Mouse (Mus musculus) hematopoietic stem cell, adult 5-6 weeks (primary cell): ENCODE data around the gene Prl3b1. TPM values are rescaled to one million over a fixed set of nuclear protein-coding genes. Genes with fewer than 3 reads are reported as not detected.

Experiments
- ATAC-seq, 2 experiments: fragments of 125-278 bp in 1 of 2; replicated peaks in 1 of 2; 2 replicates each; pipeline ENCODE4 v1.8.0; 2016 to 2017; ENCODE audit warnings: inconsistent platforms in 2 of 2, mild to moderate bottlenecking in 2 of 2, moderate number of reproducible peaks in 2 of 2, low read depth in 1 of 2, moderate TSS enrichment in 1 of 2; ENCODE audit not compliant: low FRiP score in 2 of 2, poor library complexity in 2 of 2, severe bottlenecking in 2 of 2, insufficient read depth in 1 of 2, low TSS enrichment in 1 of 2
- total RNA-seq: library from RNA; stranded (forward); fragments of 172-1452, 232-1000 nt; gene quantifications from 2 replicates; pipeline ENCODE4 v1.2.3, GENCODE M21; 2017

Prl3b1 gene
- not detected in 2 replicates for total RNA-seq

GRCm38 (mm10) chr13:27241547-27241946, at the start of gene Prl3b1:
TSS of gene Prl3b1 (plus strand) at chr13:27241847.
- ATAC-seq, result no peak

GRCm38 (mm10) chr13:27196359-27196758, 45.3 kb upstream of the Prl3b1 start, which contains the start of gene Prl3c1:
TSS of gene Prl3c1 (plus strand) at chr13:27196659.
- ATAC-seq, result no peak

GRCm38 (mm10) chr13:27259136-27259535, 17.5 kb downstream of the Prl3b1 start, which contains the start of gene Prl3a1:
TSS of gene Prl3a1 (plus strand) at chr13:27259436.
- no peak for ATAC-seq

Other genes starting within 250 kb of the Prl3b1 start
- gene Prl, start 184.3 kb upstream of the Prl3b1 start, total RNA-seq, result not detected in 2 replicates
- not detected in 2 replicates for gene Prl3d1, start 147.7 kb upstream of the Prl3b1 start, total RNA-seq
- gene Prl3d2, start 120.1 kb upstream of the Prl3b1 start, total RNA-seq, result not detected in 2 replicates
- gene Prl3d3, start 85.1 kb upstream of the Prl3b1 start, total RNA-seq, result not detected in 2 replicates
- not detected in 2 replicates for gene Prl3c1, start 45.2 kb upstream of the Prl3b1 start, total RNA-seq
- not detected in 2 replicates for gene Prl3a1, start 17.6 kb downstream of the Prl3b1 start, total RNA-seq
- gene Prl6a1, start 70.8 kb downstream of the Prl3b1 start, total RNA-seq, result not detected in 2 replicates
- gene Prl8a2, start 103.8 kb downstream of the Prl3b1 start, total RNA-seq, result not detected in 2 replicates
- not detected in 2 replicates for gene Prl2b1, start 149.0 kb downstream of the Prl3b1 start, total RNA-seq
- gene Prl8a6, start 196.8 kb downstream of the Prl3b1 start, total RNA-seq, result not detected in 2 replicates